Mouse (Mus musculus): ENCODE data around the gene Tmem191c. TPM values are rescaled to one million over a fixed set of nuclear protein-coding genes. Genes with fewer than 3 reads are reported as not detected.
A peak's percentile ranks its signal among the peaks of the same experiment; 100 is the strongest.

The Tmem191c gene
- polyA plus RNA-seq, 1 experiment from 2014 or later: 12.2 TPM

- no peaks in the 10 kb centered on the region for H3K9me3 ChIP-seq
- H3K4me3 ChIP-seq: no peak overlapping the region
- 84% methylated on average over 5 of the region's 5 CpGs for WGBS
- H3K4me1 ChIP-seq: no peaks in the 10 kb centered on the region
- no peak overlapping the region for H3K27ac ChIP-seq
- no peaks in the 10 kb centered on the region for H3K27me3 ChIP-seq
- no peak overlapping the region for H3K9ac ChIP-seq
- no peak overlapping the region for H3K4me2 ChIP-seq
- H3K36me3 ChIP-seq: no peaks in the 10 kb centered on the region
- no peak for ATAC-seq (ENCODE audit: borderline replicate concordance, extremely low read depth, low FRiP score, low TSS enrichment)
Measured at GRCm38 (mm10) chr16:17269872-17270271, 6.0 kb upstream of the Tmem191c start.

GRCm38 (mm10) chr16:17271124-17271523 is 4.8 kb upstream of the Tmem191c start:
- 58% methylated on average over 4 of the region's 4 CpGs for WGBS
- no peak overlapping the region for H3K9ac ChIP-seq

GRCm38 (mm10) chr16:17271856-17272255 is 4.0 kb upstream of the Tmem191c start:
- H3K9me3 ChIP-seq: no peaks in the 10 kb centered on the region
- H3K9ac ChIP-seq: no peak overlapping the region
- H3K4me3 ChIP-seq: no peak overlapping the region
- peaks cover 3% of the 10 kb centered on the region for H3K27me3 ChIP-seq
- 76% methylated on average over 6 of the region's 6 CpGs for WGBS
- H3K4me1 ChIP-seq: peaks cover 5% of the 10 kb centered on the region
- no peak overlapping the region for H3K27ac ChIP-seq
- H3K4me2 ChIP-seq: no peak overlapping the region
- no peaks in the 10 kb centered on the region for H3K36me3 ChIP-seq
- no peak for ATAC-seq (ENCODE audit: borderline replicate concordance, extremely low read depth, low FRiP score, low TSS enrichment)

More at GRCm38 (mm10) chr16:17271124-17271523, 4.8 kb upstream of the Tmem191c start:
- H3K27ac ChIP-seq: no peak overlapping the region
- no peaks in the 10 kb centered on the region for H3K4me1 ChIP-seq
- no peak overlapping the region for H3K4me3 ChIP-seq
- H3K36me3 ChIP-seq: no peaks in the 10 kb centered on the region
- H3K27me3 ChIP-seq: no peaks in the 10 kb centered on the region
- ATAC-seq (ENCODE audit: borderline replicate concordance, extremely low read depth, low FRiP score, low TSS enrichment): no peak
- H3K4me2 ChIP-seq: no peak overlapping the region
- no peaks in the 10 kb centered on the region for H3K9me3 ChIP-seq

GRCm38 (mm10) chr16:17276164-17277151 is 581 bp downstream of the Tmem191c start:
- Histone ChIP-seq H3K4me3 (peak overlapping the region; percentile 60), H3K27me3 (peaks cover 27% of the 10 kb centered on the region), H3K9ac (peak overlapping the region; percentile 40), H3K4me2 (peak overlapping the region; percentile 98), H3K4me1 (peaks cover 19% of the 10 kb centered on the region), H3K36me3 (peaks cover 6% of the 10 kb centered on the region; the same call in 1 of the 2 replicates), H3K9me3 (no peaks in the 10 kb centered on the region), H3K27ac (peak overlapping the region; percentile 45; the same call in 1 of the 2 replicates)
- ATAC-seq (ENCODE audit: borderline replicate concordance, extremely low read depth, low FRiP score, low TSS enrichment): peak; percentile 83
- WGBS: under 1% methylated on average over 62 of the region's 62 CpGs

GRCm38 (mm10) chr16:17277342-17278211 is 1.7 kb downstream of the Tmem191c start:
- H3K9ac ChIP-seq: peak overlapping the region; percentile 16; the same call in 1 of the 2 replicates
- H3K4me3 ChIP-seq: peak overlapping the region; percentile 60
- H3K36me3 ChIP-seq: peaks cover 18% of the 10 kb centered on the region; the same call in 1 of the 2 replicates
- H3K4me1 ChIP-seq: peaks cover 19% of the 10 kb centered on the region
- H3K9me3 ChIP-seq: no peaks in the 10 kb centered on the region
- peak overlapping the region; percentile 98 for H3K4me2 ChIP-seq
- 5% methylated on average over 61 of the region's 61 CpGs for WGBS
- peak; percentile 40; the same call in 1 of the 2 replicates for ATAC-seq (ENCODE audit: borderline replicate concordance, extremely low read depth, low FRiP score, low TSS enrichment)
- H3K27ac ChIP-seq: no peak overlapping the region
- peaks cover 27% of the 10 kb centered on the region for H3K27me3 ChIP-seq

DNA sequence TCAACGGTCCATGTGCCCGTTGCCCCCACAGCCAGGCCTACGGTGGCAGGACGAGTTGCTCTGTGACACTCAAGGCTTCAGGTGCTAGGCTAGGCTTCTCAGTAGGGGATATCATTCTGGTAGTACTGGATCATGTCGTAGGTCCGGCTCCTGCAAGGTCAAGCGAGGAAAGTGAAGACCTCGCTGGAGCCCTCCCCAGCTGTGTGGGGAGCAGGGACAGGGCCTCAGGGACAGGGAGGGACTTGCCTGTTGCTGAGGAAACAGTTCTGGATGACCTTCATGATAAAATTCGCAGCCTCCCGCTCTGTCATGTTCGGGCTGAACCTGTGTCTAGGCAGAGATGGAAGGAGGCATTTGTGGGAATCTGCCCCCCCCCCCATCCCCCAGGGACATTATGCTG is 4.6 kb downstream of the Tmem191c start:
- no peak for ATAC-seq (ENCODE audit: borderline replicate concordance, extremely low read depth, low FRiP score, low TSS enrichment)
- Histone ChIP-seq H3K27ac (no peak overlapping the region), H3K9me3 (no peaks in the 10 kb centered on the region), H3K4me1 (peaks cover 19% of the 10 kb centered on the region), H3K9ac (no peak overlapping the region), H3K4me3 (no peak overlapping the region), H3K27me3 (peaks cover 27% of the 10 kb centered on the region), H3K36me3 (peaks cover 21% of the 10 kb centered on the region; the same call in 1 of the 2 replicates), H3K4me2 (no peak overlapping the region)
- WGBS: 88% methylated on average over 11 of the region's 11 CpGs

- Histone ChIP-seq H3K4me2 (no peak overlapping the region), H3K9me3 (no peaks in the 10 kb centered on the region), H3K4me3 (no peak overlapping the region), H3K36me3 (peaks cover 26% of the 10 kb centered on the region), H3K9ac (no peak overlapping the region), H3K27ac (no peak overlapping the region), H3K27me3 (peaks cover 10% of the 10 kb centered on the region), H3K4me1 (peaks cover under 1% of the 10 kb centered on the region; the same call in 1 of the 2 replicates)
- 59% methylated on average over 6 of the region's 6 CpGs for WGBS
- ATAC-seq (ENCODE audit: borderline replicate concordance, extremely low read depth, low FRiP score, low TSS enrichment): no peak
Measured at GRCm38 (mm10) chr16:17283151-17283550, 7.3 kb downstream of the Tmem191c start.

GRCm38 (mm10) chr16:17287103-17287502 is 11.2 kb downstream of the Tmem191c start:
- no peak for ATAC-seq (ENCODE audit: borderline replicate concordance, extremely low read depth, low FRiP score, low TSS enrichment)
- Histone ChIP-seq H3K4me1 (no peaks in the 10 kb centered on the region), H3K9ac (no peak overlapping the region), H3K27me3 (no peaks in the 10 kb centered on the region), H3K36me3 (peaks cover 23% of the 10 kb centered on the region), H3K9me3 (no peaks in the 10 kb centered on the region), H3K4me3 (no peak overlapping the region), H3K27ac (no peak overlapping the region), H3K4me2 (no peak overlapping the region)
- WGBS: 74% methylated on average over 2 of the region's 2 CpGs

DNA sequence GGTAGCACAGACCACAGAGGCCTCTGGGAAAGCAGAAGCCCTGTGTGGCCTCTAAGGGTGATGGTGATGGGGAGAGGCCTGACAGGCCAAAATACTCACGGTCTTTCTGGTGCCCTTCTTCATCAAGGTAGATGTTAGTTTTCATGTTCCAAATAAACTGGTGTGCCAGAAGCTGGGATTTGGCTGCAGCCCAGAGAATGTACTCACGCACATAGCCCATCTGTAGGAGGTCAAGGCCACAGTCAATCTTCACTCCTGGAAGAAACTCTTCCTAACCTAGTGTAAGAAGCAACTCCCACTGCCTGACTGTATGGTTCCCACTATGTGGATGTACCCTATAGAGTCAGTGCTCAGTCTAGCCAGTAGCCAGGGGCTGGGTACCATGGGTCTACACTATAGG is 15.1 kb downstream of the Tmem191c start:
- Histone ChIP-seq H3K9ac (no peak overlapping the region), H3K9me3 (no peaks in the 10 kb centered on the region), H3K4me1 (no peaks in the 10 kb centered on the region), H3K4me3 (no peak overlapping the region), H3K27ac (no peak overlapping the region), H3K36me3 (peaks cover 17% of the 10 kb centered on the region), H3K27me3 (no peaks in the 10 kb centered on the region), H3K4me2 (no peak overlapping the region)
- WGBS: 87% methylated on average over 2 of the region's 2 CpGs
- no peak for ATAC-seq (ENCODE audit: borderline replicate concordance, extremely low read depth, low FRiP score, low TSS enrichment)

- no peak overlapping the region for H3K9ac ChIP-seq
- no peaks in the 10 kb centered on the region for H3K4me1 ChIP-seq
- 0% methylated on average over 2 of the region's 2 CpGs for WGBS
- no peaks in the 10 kb centered on the region for H3K9me3 ChIP-seq
- peaks cover 23% of the 10 kb centered on the region; the same call in 1 of the 2 replicates for H3K36me3 ChIP-seq
- no peak overlapping the region for H3K4me3 ChIP-seq
- no peak overlapping the region for H3K27ac ChIP-seq
- H3K27me3 ChIP-seq: no peaks in the 10 kb centered on the region
- H3K4me2 ChIP-seq: no peak overlapping the region
- no peak for ATAC-seq (ENCODE audit: borderline replicate concordance, extremely low read depth, low FRiP score, low TSS enrichment)
Measured at GRCm38 (mm10) chr16:17292751-17293150, 16.9 kb downstream of the Tmem191c start.

DNA sequence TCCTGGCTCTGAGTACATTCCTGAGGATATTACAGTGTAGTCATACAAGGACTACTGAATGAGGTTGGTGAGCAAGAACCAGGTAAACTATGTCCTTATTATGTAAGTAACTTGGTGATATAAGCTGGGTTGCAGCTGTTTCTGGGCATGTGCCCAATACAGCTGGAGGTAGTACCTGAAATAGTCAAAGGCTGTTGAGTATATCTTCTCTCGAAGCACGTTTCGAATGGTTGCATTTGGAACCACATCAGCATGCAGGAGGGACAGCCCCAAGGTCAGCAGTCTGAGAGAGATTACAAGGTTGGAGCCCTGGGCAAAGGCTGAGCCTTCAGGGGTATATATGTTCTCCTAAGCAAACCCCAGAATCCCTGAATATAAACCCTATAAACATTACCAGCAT is 24.9 kb downstream of the Tmem191c start:
- H3K9me3 ChIP-seq: no peaks in the 10 kb centered on the region
- 91% methylated on average over 3 of the region's 3 CpGs for WGBS
- no peaks in the 10 kb centered on the region for H3K27me3 ChIP-seq
- H3K4me3 ChIP-seq: no peak overlapping the region
- no peaks in the 10 kb centered on the region for H3K4me1 ChIP-seq
- no peak overlapping the region for H3K27ac ChIP-seq
- no peak for ATAC-seq (ENCODE audit: borderline replicate concordance, extremely low read depth, low FRiP score, low TSS enrichment)
- H3K4me2 ChIP-seq: no peak overlapping the region
- H3K9ac ChIP-seq: no peak overlapping the region
- peaks cover 43% of the 10 kb centered on the region for H3K36me3 ChIP-seq

Measured in lung, embryonic 15.5 days (tissue).